Mouse (Mus musculus): ENCODE measurements at regions not wholly inside any gene's neighbourhood (a gene's known extent, or its start where the extent isn't known, plus 50 kb on each side); places are given as distances from the start of the nearest gene placed in this dataset.

GRCm38 (mm10) chr12:25289381-25289780, 192.4 kb upstream of the Id2 start:
- peak; percentile 11 for DNase-seq

- DNase-seq, result peak; percentile 90
Observed at GRCm38 (mm10) chr12:25283808-25284207, 186.9 kb upstream of the Id2 start.

GRCm38 (mm10) chr12:25281438-25281837, 184.5 kb upstream of the Id2 start:
- DNase-seq, result peak; percentile 81

GRCm38 (mm10) chr12:25273631-25274305, 176.8 kb upstream of the Id2 start:
- peak; percentile 74 for DNase-seq

DNA sequence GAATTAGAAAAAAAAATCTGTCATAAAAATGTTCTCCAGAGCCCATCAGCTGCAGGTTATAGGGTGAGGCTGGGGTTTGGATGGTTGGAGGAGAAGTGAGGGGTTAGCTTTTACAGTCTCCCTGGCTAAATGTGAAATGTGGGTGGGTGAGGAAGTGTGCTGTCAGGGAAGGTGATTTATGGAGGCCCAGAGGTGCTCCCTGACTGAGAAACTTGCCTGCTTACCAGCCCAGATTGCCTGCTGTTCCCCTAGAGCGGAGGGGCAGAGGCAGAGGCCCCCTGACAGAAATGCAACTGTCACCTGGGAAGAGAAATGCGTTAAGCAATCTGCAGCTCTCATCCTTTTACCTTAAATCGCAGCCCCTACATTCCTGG, 175.8 kb upstream of the Id2 start:
- DNase-seq, result peak; percentile 66

DNA sequence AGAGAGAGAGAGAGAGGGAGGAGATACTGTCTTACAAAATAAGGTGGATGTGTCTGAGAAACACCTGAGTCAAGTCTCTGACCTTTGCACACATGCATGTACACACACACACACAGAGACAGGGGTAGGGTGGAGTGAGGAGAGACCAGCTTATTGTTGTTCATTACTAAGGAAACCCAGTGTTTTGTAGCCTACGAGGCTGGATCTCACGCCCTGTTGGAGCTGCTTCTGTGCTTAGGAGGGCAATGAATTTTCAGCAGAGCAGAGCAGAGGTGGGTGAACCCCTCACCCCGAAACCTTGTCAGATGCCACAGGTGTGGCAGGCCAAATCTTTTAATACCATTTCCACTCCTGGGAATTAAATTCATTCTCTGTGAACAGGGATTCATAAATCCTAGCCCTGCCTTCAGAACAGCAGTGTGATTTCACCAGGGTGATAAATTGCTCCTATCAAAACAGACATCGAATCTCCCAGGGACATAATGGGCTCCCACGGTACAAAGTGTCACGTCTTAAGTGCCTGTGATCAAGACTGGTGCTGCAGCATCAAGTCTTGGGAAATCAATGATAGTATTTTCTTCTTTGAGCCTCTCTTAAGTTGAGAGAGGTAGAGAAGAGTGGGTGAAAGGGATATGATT, 175.3 kb upstream of the Id2 start:
- peak; percentile 77 for DNase-seq

GRCm38 (mm10) chr12:25269878-25270277, 172.9 kb upstream of the Id2 start:
- peak; percentile 82 for DNase-seq

DNA sequence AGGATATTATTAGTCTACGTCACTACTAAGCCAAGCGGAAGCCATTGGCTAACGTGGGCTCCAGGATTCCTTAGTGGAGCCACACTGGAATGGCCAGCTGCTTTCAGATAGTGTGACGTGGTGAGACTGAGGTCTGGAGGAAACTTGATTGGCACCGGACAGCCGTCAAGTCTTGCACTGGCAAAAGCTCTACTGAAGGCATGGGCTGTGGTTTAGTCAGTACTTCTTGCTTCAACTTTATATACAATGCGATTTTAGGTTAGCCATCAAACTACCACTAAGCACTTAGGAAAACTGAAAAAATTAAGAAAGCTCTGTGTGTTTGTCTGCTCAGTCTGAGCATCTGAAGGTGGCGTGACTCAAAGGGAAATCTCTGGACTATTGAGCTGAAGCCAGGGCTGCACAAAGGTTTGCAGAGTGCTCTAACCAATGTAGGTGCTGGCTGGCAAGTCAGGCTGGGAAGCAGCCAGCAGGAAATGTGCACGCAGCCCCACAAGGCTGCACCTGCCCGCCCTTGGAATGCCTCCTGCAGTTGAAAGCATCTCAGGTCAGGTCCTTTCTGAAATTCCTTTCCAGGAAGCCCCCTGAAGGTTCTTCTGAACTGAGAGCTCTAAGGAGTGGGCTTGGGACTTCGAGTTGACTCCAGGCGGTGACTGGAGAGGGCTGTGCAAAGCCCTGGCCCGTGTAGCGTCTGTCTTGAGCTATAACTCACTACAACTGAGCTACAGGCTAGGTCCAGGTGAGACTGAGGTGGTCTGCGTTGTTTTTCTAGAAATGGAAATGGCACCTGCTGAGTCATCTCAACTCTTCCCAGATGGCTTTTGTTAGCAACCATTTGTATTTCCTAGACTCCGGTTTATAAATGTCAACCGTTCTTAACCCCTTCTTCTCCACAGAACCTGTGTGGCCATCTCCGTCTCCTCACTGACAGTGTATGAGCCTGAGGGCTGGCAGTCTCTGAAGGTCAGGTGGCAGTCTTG, 172.2 kb upstream of the Id2 start:
- peak; percentile 82 for DNase-seq

DNA sequence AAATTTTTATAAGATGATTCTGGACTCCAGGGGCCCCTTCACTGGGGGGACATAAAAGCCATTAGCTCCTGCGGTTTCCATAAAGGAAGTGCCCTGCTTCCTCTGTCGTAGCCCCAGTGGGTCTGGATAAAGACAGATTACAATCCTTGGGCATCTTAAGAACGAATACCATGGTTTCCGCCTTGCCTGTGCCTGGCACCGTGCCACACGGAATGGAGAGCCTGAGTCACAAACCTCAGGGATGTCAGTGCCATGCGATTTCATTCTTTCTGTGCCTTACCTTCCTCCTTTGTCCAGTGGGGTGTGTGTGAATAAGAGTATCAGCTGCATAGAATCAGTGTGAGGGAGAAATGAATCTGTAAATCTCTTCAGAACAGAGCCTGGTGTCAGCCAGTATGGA, 171.4 kb upstream of the Id2 start:
- DNase-seq, result peak; percentile 73

DNA sequence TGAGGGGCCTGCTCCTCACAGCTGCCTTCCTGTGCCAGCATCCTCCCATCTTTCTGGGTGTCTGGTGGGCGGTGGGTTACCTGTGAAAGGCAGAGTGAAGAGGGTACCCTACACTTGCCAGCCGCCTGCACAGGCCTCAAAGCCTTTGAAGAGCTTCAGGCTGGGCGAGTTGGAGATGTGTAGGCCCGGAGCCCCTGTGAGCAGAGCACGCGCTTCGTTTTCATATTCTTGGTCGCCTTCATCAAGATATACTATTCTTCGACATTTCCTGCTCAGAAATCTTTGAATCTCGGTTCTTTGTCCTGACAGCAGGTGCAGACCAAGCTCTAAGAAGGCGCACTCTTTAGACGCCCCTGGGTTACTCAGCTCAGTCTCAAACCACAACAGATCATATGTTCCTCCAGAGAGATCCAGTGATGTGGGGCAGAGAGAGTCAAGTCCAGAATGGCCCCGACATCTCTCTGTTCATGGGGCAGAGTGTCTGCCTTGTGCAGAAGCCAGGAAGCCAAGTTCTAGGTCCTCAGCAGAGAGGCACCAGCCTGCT, 170.7 kb upstream of the Id2 start:
- DNase-seq, result peak; percentile 85

DNA sequence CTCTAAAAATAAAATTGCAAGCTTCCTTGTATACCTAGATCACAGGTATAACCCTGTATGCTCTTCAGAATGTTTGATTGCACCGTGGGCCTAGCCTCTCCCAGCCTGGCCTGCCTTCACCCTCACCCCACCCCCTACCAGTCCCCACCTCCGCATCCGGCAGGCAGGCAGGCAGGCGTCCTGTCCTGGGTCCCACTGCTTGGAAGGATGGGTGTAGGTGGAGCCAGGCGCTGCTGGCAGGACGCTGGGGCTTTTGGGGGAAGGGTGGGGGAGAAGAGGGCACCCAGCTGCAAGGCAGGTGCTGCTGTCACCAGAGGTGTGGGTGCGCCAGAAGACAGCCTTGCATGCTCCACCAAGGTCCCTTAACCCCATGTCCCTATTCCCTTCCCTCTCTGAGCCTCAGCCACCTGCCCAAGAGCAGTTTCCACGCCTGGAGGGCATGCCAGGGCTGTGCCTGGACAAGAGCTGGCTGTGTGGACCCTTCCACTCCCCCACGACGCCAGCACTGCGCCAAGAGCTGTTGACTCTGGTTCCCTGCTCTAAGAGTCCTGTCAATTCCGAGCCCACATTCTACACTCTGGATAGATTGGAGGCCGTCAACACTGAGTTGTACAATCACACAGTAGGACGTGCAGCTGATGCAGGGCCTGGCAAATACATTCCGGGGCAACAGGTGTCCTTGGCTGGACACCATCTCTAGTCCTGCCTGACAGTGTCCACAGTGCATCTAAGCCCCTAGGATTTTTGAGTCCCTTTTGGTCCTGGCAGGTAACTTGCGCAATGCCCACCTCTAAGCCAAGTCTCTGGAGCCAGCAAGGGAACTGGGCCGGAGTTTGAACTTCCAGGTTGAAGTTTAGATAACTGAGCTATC, 170.0 kb upstream of the Id2 start:
- peak; percentile 85 for DNase-seq

DNA sequence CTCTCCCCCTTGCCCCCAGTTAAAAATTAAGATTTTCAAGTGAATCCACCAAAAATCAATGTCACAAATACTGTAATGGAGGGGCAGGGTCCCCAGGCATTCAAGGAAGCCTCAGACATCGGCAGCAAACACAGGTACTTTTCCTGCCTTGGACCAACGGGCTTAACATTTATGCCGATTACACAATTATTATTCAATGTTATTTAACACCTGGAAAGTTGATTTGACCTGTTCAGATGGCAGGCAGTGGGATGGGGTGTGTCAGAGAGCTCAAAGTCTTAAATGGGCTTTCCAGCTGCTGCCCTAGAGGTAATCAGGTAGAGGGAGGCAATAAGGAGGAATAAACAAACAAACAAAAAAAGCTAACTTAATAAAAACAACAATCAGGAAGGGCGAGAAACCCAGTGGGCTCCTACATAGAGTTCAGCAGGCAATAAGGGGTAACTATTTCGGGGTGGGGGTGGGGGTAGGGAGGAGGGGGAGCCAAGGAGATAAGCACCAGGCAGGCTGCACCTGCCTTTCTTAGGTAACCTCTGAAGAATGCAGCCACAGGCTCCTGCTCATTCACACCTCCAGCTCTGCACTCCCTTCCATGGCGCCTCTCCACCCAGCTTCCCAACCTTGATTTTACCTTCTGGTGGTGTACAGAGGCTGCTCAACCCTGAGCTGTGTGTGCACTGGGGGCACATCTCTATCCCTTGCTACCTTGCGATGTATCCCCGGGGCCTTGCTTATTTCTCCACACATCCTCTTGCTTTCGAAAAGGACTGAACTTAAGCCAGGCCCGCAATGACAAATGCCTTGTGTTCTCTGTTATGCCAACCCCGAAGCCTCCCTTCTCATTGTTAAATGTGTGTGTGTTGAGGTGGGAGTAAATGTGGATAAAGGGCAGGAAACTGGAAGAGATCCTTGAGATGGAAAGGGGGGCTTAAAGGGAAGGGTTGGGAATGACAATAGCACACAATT, 168.9 kb upstream of the Id2 start:
- peak; percentile 58 for DNase-seq

GRCm38 (mm10) chr12:25265066-25265465, 168.1 kb upstream of the Id2 start:
- DNase-seq, result peak; percentile 64

DNA sequence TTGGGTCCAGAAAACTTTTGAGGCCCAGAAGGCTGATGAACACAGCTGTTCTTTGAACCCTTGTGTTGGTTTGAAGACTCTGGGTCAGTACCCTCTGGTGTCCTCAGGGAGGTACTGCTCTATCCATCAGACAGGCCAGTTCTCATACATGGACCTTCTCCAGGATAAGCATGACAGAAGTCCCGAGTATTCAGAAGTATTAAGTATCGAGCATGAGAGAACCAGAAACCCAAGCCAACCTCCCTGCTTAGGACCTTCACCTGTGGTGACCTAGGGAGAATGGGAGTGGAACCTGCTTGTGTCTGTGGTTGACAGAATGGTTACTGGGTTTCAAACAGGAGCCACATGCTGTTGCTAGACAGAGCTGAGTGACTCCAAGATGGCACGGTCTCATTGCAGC, 167.5 kb upstream of the Id2 start:
- DNase-seq, result peak; percentile 52

GRCm38 (mm10) chr12:25262461-25262860, 165.5 kb upstream of the Id2 start:
- no peak for DNase-seq

DNA sequence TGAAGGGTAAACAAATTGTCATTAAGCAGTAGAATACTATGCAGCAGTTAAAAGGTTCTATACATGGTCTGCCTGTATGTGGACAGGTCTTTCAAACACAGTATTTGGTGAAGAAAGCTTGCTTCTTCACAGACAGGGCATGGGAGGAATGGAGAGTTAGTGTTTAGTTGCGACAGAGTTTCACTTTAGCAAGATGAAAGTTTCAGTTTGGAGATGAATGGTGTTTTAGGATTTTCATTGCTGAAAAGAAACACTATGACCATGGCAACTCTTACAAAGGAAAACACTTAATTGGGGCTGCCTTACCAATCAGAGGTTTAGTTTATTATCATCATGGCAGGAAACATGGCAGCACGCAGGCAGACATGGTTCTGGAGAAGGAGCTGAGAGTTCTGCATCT, 162.2 kb upstream of the Id2 start:
- no peak for DNase-seq

GRCm38 (mm10) chr12:25256268-25256667, 159.3 kb upstream of the Id2 start:
- no peak for DNase-seq

DNA sequence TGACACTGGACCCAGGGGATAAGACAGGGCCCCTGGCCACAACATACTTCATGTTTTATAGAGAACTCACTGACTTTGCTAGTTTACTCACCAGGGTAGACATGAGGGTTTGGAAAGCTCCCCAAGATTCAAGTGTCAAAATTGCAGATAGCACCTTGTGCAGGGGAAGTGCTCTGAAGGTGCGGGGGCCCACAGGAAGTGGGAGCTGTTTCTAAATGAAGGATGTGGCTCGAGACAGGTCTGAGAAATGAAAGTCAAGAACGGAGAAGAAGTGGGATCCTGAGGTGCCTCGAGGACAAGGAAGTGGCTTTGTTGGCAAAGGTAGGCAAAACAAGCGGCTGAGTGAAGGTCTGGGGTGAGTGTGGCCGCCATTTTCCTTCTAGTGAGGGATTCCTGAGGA, 157.8 kb upstream of the Id2 start:
- no peak for DNase-seq

DNA sequence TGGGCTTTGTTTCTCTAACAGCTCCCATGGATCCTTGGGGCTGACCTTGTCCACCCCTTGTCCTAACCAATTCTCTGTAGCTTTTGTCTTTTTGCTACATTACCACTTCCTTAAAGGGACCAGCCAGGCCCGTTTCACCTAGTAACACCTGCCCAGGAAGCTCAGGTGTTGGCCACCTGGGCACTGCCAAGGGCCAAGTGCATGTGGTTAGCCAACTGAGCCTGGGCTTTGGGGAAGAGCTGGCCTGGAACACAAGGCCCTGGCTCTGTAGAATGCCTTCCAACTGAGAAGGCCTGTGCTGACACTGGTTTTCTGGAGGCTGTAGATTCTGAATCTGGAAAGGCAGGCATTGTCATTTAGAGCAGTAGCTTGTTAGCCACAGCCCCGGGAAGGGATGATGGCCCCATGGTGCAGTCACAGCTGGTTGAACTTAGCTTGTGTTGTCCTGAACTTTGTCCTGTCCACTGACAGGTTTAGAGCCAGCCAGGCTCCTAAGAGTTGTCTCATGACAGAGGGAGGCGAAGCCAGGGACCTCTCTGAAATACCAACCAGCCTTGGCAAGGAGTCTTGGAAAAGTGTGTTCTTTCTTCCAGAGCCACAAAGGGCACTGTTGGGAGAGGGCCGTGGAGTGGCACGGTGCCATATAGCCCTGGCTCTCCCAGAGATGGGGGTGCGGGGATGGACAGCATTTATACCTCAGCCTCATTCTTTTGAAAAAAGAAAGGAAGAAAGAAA, 156.0 kb upstream of the Id2 start:
- no peak for DNase-seq

DNA sequence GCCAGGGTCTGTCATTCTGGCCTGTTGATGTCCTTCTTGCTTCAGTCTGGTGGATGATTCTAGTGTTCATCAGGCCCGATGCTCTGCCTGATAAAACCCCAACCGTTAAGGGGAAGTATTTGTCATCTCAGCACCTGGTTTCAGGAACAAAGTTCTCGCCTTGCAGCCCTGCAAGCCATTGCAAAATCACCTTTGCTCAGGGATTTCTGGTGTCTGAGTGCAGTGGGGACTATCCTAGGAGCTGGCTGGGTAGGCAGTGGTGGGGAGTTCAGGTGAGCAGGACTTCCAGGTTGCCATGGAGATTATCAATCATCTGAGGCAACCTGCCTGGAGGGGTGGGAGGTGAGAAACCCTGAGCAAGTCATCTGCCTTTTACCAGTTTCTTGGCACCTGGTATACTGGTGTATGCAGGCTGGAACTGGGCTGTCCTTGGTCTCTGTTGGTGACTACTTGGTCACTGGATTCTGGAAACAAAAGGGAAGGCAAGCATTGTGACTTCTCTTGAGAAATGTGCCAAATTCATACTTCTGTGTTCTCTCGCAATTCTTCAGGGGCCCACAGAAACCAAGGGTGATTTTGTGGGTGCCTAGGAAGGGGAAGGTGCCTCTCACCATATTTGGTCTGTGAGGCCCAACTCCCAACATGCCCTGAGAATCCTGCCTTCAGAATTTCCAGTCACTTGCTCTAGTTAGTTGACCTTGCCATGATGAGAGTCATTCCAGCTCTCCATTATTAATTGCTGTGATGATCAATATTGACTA, 154.7 kb upstream of the Id2 start:
- no peak for DNase-seq

All from heart, adult 11 months (tissue).